Mouse (Mus musculus) embryonic facial prominence, embryonic 11.5 days (tissue): ENCODE data around the gene Irak3. TPM values are rescaled to one million over a fixed set of nuclear protein-coding genes. Genes with fewer than 3 reads are reported as not detected.

Experiments
- ATAC-seq: fragments of 200-750 bp; cut with Nextera tagmentation; replicated peaks from 2 replicates; pipeline ENCODE4 v1.8.0; 2017; ENCODE audit warnings: low read depth; ENCODE audit not compliant: insufficient number of reproducible peaks, low FRiP score, low TSS enrichment
- DNase-seq: peaks from one replicate; pipeline ENCODE4 v3.0.0-alpha.2; 2015; ENCODE audit warnings: low spot score
- H3K27ac ChIP-seq: fragments of 300-500 bp; sonication (generic); replicated peaks from 2 replicates; pipeline ENCODE4 v1.5.1; 2014; ENCODE audit warnings: mild to moderate bottlenecking, low read depth, low read length, control low read depth
- H3K27me3 ChIP-seq: fragments of 300-500 bp; sonication (generic); 2 replicates; pipeline ENCODE4 v1.6.1; 2014; ENCODE audit warnings: mild to moderate bottlenecking, low read length, moderate library complexity, mixed read lengths; ENCODE audit not compliant: control insufficient read depth, insufficient read depth
- H3K36me3 ChIP-seq: fragments of 300-500 bp; sonication (generic); replicated peaks from 2 replicates; pipeline ENCODE4 v1.6.1; 2014; ENCODE audit warnings: low read depth, mild to moderate bottlenecking, low read length, moderate library complexity, mixed read lengths; ENCODE audit not compliant: control insufficient read depth, insufficient read depth
- H3K4me1 ChIP-seq: fragments of 300-500 bp; sonication (generic); 2 replicates; pipeline ENCODE4 v1.6.1; 2014; ENCODE audit warnings: low read length, mixed read lengths; ENCODE audit not compliant: control insufficient read depth, insufficient read depth
- H3K4me2 ChIP-seq: fragments of 300-500 bp; sonication (generic); 2 replicates; pipeline ENCODE4 v1.6.1; 2014; ENCODE audit warnings: low read depth, mild to moderate bottlenecking, control low read depth, low read length, moderate library complexity
- H3K4me3 ChIP-seq: fragments of 300-500 bp; sonication (generic); 2 replicates; pipeline ENCODE4 v1.5.1; 2014; ENCODE audit warnings: low read depth, low read length, control low read depth
- H3K9ac ChIP-seq: fragments of 300-500 bp; sonication (generic); replicated peaks from 2 replicates; pipeline ENCODE4 v1.6.1; 2014; ENCODE audit warnings: mild to moderate bottlenecking, control low read depth, low read length
- H3K9me3 ChIP-seq: fragments of 300-500 bp; sonication (generic); replicated peaks from 2 replicates; pipeline ENCODE4 v1.6.1; 2016; ENCODE audit warnings: mild to moderate bottlenecking, low read length, inconsistent platforms, mixed read lengths; ENCODE audit not compliant: control insufficient read depth
- WGBS: fragments of 180-500 bp; shearing (Covaris S2); extraction: QIAGEN DNeasy Blood & Tissue Kit; methylation state at CpG from one replicate; pipeline ENCODE4 v1.1.7; 2014; 5-methylcytosine and 5-hydroxymethylcytosine counted together
- polyA plus RNA-seq: library from polyadenylated mRNA; unstranded; fragments of >200 nt; fragmentation: Nextera tagmentation; extraction: Ambion mirVana; gene quantifications from 2 replicates; pipeline ENCODE4 v1.2.1, GENCODE M21; 2014

The Irak3 gene
- polyA plus RNA-seq, 1 experiment from 2014 or later: 2.0 TPM

DNA sequence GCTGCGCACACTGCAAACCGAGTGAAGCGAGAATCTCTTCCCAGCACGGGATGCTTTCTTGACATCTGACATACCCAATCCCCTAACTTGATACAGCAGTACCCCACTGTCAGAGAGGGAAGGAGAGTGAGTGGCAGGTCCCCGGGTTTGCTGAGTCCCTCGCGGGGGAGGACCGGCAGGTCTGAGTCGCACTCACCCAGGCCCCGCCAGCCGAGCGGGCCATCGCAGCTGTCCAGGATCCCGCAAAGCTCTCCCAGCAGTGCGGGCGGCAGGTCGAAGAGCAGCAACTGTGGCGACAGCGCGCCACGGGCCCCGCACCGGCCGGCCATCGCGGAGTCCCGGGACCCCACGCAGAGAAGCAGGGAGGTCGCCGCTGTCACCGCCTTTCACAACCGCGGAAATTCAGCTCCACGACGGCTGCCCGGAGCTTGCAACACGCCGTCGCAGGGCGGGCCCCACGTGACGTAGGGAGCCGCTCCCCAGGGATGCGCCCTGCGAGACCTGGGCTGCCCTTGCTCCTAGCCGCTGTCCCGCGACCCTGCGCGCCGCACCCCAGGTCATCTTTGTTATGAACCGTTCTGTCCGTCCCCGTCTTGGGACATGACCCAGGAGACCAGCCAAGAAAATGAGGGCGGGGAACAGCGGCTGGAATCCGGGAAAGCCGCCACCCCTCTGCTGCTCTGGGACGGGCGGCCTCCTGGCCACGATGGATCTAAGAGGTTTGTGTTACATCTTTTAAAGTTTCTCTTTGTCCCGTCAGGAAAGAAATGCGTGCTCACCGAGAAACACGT is 604 bp downstream of the Irak3 start, which contains the start of gene Tmbim4:
Tmbim4 (plus strand) TSS at position 460 of the 791 bp plus-strand sequence.
- DNase-seq: peak; percentile 49
- Histone ChIP-seq H3K9ac (peak within 1 kb of the TSS; percentile 53), H3K27ac (no peak within 1 kb of the TSS), H3K4me3 (peak within 1 kb of the TSS; percentile 54), H3K36me3 (no peaks in the 10 kb centered on the region), H3K9me3 (no peaks in the 10 kb centered on the region), H3K4me2 (peak within 1 kb of the TSS; percentile 83), H3K4me1 (no peaks in the 10 kb centered on the region), H3K27me3 (no peaks in the 10 kb centered on the region; the same call in 1 of the 2 replicates)
- WGBS: 1% methylated on average over 65 of the region's 65 CpGs
- peak; percentile 57 for ATAC-seq

DNA sequence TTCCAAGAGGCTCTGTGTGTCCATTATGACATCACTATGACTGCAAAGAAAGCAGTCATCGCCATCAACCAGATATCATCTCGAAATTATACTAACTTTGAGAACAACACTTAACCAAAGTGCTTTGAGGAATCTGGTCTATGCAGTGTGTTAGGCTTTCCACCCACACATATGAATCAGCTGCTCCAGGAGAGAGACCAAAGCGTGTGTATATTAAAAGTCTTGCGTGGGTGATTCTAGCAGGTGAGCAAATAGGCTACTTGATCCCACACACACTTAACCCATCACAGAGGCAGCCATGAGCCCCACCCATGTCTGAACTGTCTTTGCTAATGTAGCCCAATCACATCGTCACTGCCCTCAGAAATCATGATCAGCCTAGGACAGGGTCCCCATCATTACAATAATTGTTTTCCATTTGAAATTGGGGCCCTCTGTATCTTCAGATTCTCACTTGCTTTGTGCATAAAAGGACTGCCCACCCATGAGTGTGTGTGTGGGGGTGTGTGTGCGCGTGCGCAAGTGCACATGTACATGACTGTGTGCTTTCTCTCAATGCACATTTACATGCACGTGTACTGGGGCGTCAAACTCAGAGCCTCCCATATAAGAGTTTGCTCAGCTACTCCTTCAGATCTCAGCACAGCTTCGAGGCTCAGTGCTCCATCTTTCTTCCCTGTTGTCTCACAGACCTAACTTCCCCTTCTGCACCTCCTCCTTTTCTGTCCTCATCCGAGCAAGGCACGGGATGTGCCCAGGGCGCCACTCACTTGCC is 4.7 kb downstream of the Irak3 start:
- H3K4me3 ChIP-seq: no peak overlapping the region
- H3K4me1 ChIP-seq: no peaks in the 10 kb centered on the region
- H3K9ac ChIP-seq: no peak overlapping the region
- H3K9me3 ChIP-seq: no peaks in the 10 kb centered on the region
- WGBS: 82% methylated on average over 14 of the region's 14 CpGs
- H3K27ac ChIP-seq: no peak overlapping the region
- H3K36me3 ChIP-seq: no peaks in the 10 kb centered on the region
- no peak for DNase-seq
- H3K4me2 ChIP-seq: no peak overlapping the region
- ATAC-seq: no peak
- no peaks in the 10 kb centered on the region; the same call in 1 of the 2 replicates for H3K27me3 ChIP-seq

DNA sequence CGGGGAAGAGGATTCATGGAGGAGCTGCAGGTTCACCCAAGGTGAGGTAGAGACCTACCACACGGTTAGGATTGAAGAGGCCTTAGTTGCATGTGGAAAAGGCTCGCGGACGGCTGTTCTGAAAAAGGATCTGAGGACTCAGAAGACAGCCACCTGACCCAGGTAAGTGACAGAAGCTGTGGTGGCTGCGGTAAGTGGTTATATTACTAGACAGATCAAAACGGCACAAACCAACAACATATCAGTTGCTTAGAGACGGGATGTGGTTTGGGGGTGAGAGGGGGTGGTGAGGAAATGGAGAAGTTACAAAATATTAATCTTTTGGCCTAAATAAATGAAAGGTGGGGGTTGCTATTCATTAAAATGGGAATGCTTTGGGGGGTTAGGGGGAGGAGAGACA is 8.7 kb downstream of the Irak3 start:
- no peak overlapping the region for H3K27ac ChIP-seq
- 92% methylated on average over 8 of the region's 8 CpGs for WGBS
- no peak overlapping the region for H3K4me3 ChIP-seq
- DNase-seq (no peak), ATAC-seq (no peak)
- H3K36me3 ChIP-seq: no peaks in the 10 kb centered on the region
- no peak overlapping the region for H3K4me2 ChIP-seq
- H3K9ac ChIP-seq: no peak overlapping the region
- H3K4me1 ChIP-seq: no peaks in the 10 kb centered on the region
- no peaks in the 10 kb centered on the region for H3K9me3 ChIP-seq
- no peaks in the 10 kb centered on the region for H3K27me3 ChIP-seq

- H3K36me3 ChIP-seq: no peaks in the 10 kb centered on the region
- ATAC-seq: no peak
- no peaks in the 10 kb centered on the region for H3K27me3 ChIP-seq
- no peak overlapping the region for H3K27ac ChIP-seq
- DNase-seq: no peak
- no peaks in the 10 kb centered on the region for H3K9me3 ChIP-seq
- WGBS: 86% methylated on average over 4 of the region's 4 CpGs
- H3K4me2 ChIP-seq: no peak overlapping the region
- H3K4me1 ChIP-seq: no peaks in the 10 kb centered on the region
- H3K9ac ChIP-seq: no peak overlapping the region
- H3K4me3 ChIP-seq: no peak overlapping the region
Observed at GRCm38 (mm10) chr10:120192278-120192677, 9.7 kb downstream of the Irak3 start.

DNA sequence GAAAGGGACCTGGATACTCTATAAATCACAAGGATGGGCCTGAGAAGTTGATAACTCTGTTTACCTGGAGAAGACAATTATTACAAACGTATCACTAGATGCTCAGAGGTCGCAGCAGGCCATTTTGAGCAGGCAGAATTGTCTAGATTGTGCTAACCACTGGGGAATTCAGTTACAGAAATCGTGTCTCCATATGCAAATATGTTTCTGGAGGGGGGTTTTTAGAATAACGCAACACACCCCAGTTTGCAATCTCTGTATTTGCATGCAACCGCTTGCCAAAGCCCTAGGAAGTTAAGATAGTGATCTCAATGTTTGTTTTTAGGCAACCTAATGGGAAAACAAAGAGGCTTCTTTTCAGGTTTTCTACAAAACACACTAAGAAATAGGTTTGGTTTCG is 10.8 kb downstream of the Irak3 start:
- H3K4me1 ChIP-seq: no peaks in the 10 kb centered on the region
- H3K27me3 ChIP-seq: no peaks in the 10 kb centered on the region
- H3K9me3 ChIP-seq: no peaks in the 10 kb centered on the region
- WGBS: 81% methylated on average over 6 of the region's 6 CpGs
- no peaks in the 10 kb centered on the region for H3K36me3 ChIP-seq
- DNase-seq: no peak
- H3K9ac ChIP-seq: no peak overlapping the region
- H3K27ac ChIP-seq: no peak overlapping the region
- no peak for ATAC-seq
- H3K4me2 ChIP-seq: no peak overlapping the region
- no peak overlapping the region for H3K4me3 ChIP-seq

GRCm38 (mm10) chr10:120189782-120190181 is 12.1 kb downstream of the Irak3 start:
- Histone ChIP-seq H3K4me1 (no peaks in the 10 kb centered on the region), H3K9ac (no peak overlapping the region), H3K4me2 (no peak overlapping the region), H3K4me3 (no peak overlapping the region), H3K36me3 (no peaks in the 10 kb centered on the region), H3K9me3 (no peaks in the 10 kb centered on the region), H3K27me3 (no peaks in the 10 kb centered on the region), H3K27ac (no peak overlapping the region)
- ATAC-seq (no peak), DNase-seq (no peak)
- 31% methylated on average over 6 of the region's 6 CpGs for WGBS

DNA sequence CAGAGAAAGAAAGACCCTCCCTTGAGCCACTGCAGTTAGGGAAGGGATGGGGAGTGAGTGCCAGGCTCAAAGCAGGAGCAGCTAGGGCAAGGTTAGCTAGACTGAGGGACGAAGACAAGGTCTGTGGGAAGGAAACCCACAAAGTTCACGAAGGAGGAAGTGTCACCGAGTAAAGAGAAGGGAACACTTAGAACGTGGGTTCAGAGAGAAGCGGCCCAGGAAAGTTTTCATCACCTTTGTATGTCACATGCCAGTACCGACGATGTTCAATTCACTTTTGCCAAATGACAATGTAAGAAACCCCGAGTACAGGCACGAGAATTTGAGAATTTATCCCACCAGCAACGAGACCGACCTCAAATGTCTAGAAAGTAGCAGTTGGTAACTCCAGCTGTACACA is 12.7 kb downstream of the Irak3 start:
- H3K9me3 ChIP-seq: no peaks in the 10 kb centered on the region
- no peak overlapping the region for H3K4me3 ChIP-seq
- H3K4me1 ChIP-seq: no peaks in the 10 kb centered on the region
- no peak overlapping the region for H3K4me2 ChIP-seq
- 65% methylated on average over 11 of the region's 11 CpGs for WGBS
- H3K9ac ChIP-seq: no peak overlapping the region
- ATAC-seq (no peak), DNase-seq (no peak)
- no peaks in the 10 kb centered on the region for H3K36me3 ChIP-seq
- H3K27me3 ChIP-seq: no peaks in the 10 kb centered on the region
- no peak overlapping the region for H3K27ac ChIP-seq

- H3K4me3 ChIP-seq: no peak overlapping the region
- H3K4me2 ChIP-seq: no peak overlapping the region
- ATAC-seq (no peak), DNase-seq (no peak)
- 75% methylated on average over 2 of the region's 2 CpGs for WGBS
- H3K9ac ChIP-seq: no peak overlapping the region
- no peaks in the 10 kb centered on the region for H3K9me3 ChIP-seq
- no peaks in the 10 kb centered on the region for H3K27me3 ChIP-seq
- no peaks in the 10 kb centered on the region for H3K4me1 ChIP-seq
- H3K36me3 ChIP-seq: no peaks in the 10 kb centered on the region
- no peak overlapping the region for H3K27ac ChIP-seq
Observed at GRCm38 (mm10) chr10:120188513-120188912, 13.4 kb downstream of the Irak3 start.
